Mouse (Mus musculus) testis, adult 2 months (tissue): Measurements from ENCODE around the gene Gys2.

Experiments used
- CTCF ChIP-seq: fragments of 200-500 bp; IDR thresholded peaks from 2 replicates; pipeline ENCODE4 v1.5.1; 2012; ENCODE audit warnings: low read depth, mild to moderate bottlenecking, inconsistent platforms, low read length, moderate library complexity; ENCODE audit not compliant: control insufficient read depth, insufficient read depth, insufficient replicate concordance
- POLR2A ChIP-seq: fragments of 200-500 bp; IDR thresholded peaks from 2 replicates; pipeline ENCODE4 v1.6.1; 2012; ENCODE audit warnings: low read depth, mild to moderate bottlenecking, inconsistent platforms, low read length, moderate library complexity; ENCODE audit not compliant: control insufficient read depth

DNA sequence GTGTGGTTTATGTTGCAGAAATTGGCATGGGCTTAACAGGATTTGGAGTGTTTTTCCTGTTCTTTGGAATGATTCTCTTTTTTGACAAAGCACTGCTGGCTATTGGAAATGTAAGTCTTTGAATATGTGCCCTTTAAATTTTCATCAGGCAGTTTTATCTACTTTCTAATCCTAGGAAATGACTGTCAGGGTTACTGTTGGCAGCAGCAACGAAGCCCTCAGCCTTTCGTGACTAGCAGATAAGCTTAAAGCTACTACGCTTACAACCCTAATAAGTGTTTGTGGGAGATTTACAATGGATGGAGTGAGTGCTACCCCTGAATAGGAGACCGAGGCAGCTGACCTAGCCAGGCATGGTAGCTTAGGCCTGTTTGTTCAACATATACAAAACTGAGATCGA lies 80.6 kb downstream of the Gys2 start:
- TF ChIP-seq CTCF (no peak), POLR2A (no peak)
